Mouse (Mus musculus) intestine, postnatal 0 days (tissue): ENCODE data around the gene Zc3h15. TPM values are rescaled to one million over a fixed set of nuclear protein-coding genes. Genes with fewer than 3 reads are reported as not detected.

Source experiments
- ATAC-seq: fragments of 200-750 bp; cut with Nextera tagmentation; 2 replicates; pipeline ENCODE4 v1.8.0; 2017; ENCODE audit warnings: mild to moderate bottlenecking, moderate TSS enrichment, moderate library complexity
- H3K27ac ChIP-seq: fragments of 300-500 bp; sonication (generic); 2 replicates; pipeline ENCODE4 v1.5.1; 2014; ENCODE audit warnings: mild to moderate bottlenecking, low read depth, low read length, moderate library complexity
- H3K27me3 ChIP-seq: fragments of 300-500 bp; sonication (generic); replicated peaks from 2 replicates; pipeline ENCODE4 v1.6.1; 2014; ENCODE audit warnings: low read length, mixed read lengths; ENCODE audit not compliant: control insufficient read depth, insufficient read depth
- H3K36me3 ChIP-seq: fragments of 300-500 bp; sonication (generic); 2 replicates; pipeline ENCODE4 v1.6.1; 2014; ENCODE audit warnings: mild to moderate bottlenecking, moderate library complexity; ENCODE audit not compliant: control insufficient read depth, insufficient read depth
- H3K4me1 ChIP-seq: fragments of 300-500 bp; sonication (generic); replicated peaks from 2 replicates; pipeline ENCODE4 v1.6.1; 2014; ENCODE audit warnings: antibody characterized with exemption, low read length, mixed read lengths; ENCODE audit not compliant: control insufficient read depth, insufficient read depth
- H3K4me2 ChIP-seq: fragments of 300-500 bp; sonication (generic); replicated peaks from 2 replicates; pipeline ENCODE4 v1.6.1; 2014; ENCODE audit warnings: low read depth, mild to moderate bottlenecking, moderate library complexity
- H3K4me3 ChIP-seq: fragments of 300-500 bp; sonication (generic); 2 replicates; pipeline ENCODE4 v1.5.1; 2014; ENCODE audit warnings: low read depth, low read length
- H3K9ac ChIP-seq: fragments of 300-500 bp; sonication (generic); 2 replicates; pipeline ENCODE4 v1.6.1; 2014; ENCODE audit warnings: mild to moderate bottlenecking, low read depth, low read length
- H3K9me3 ChIP-seq: fragments of 300-500 bp; sonication (generic); 2 replicates; pipeline ENCODE4 v1.6.1; 2016; ENCODE audit warnings: mixed run types; ENCODE audit not compliant: control insufficient read depth
- CTCF ChIP-seq: sonication (generic); IDR thresholded peaks from 2 replicates; pipeline ENCODE4 v1.5.1; 2016; ENCODE audit warnings: low read depth, mild to moderate bottlenecking, control low read depth, antibody characterized with exemption, moderate library complexity
- WGBS: fragments of 180-500 bp; shearing (Covaris S2); extraction: QIAGEN DNeasy Blood & Tissue Kit; methylation state at CpG from one replicate; pipeline ENCODE4 v1.1.7; 2014; 5-methylcytosine and 5-hydroxymethylcytosine counted together
- polyA plus RNA-seq: library from polyadenylated mRNA; unstranded; fragments of >200 nt; fragmentation: Nextera tagmentation; extraction: Ambion mirVana; gene quantifications from 2 replicates; pipeline ENCODE4 v1.2.1, GENCODE M21; 2015

Zc3h15 gene
- 114 and 125 TPM in 2 replicates for polyA plus RNA-seq

DNA sequence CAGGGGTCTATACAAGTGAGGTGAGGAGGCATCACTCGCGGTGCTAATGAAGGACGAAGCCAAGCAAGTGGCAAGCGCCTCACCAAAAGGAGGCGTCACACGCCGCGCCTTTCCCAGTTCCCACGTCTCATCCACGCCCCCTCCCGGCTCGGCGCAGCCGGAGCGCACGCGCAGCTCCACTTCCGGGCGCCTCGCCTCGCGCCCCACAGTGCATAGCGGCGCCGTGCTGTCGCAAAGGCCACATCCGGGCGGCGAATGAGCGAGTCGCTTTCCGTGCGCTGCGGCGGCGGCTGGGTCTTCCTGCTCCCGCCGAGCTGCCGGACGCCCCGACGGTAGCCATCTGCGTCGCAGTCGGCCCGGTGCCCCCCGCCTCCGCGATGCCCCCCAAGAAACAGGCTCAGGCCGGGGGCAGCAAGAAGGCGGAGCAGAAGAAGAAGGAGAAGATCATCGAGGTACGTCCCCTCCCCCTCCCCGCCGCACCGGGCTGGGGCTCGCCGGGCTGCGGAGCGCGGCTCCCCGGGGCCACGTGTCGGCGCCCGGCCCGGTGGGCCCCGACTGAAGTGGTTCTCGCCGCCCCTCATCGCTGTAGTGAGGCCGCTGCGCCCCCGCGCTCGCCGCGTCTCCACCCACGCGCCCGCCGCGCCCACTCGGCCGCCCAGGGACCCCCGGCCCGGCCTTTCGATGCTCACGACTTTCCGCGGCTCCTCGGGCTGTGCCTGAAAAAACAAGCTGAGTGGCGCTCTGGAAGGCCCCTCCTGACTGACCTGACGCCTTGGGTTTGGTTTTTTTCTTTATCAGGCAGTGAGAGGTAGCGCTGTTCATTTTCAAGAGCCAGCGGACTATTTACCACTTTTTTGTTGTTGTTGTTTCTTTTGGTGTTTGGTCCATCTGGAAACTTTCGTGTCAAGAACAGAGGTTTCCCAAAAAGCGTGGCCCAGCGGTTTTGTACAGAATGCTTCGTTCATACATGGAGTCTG lies at the start of gene Zc3h15:
Gene Zc3h15 (plus strand): TSS at position 160 of the 977 bp plus-strand sequence.
- peak; percentile 98 for ATAC-seq
- H3K27me3 ChIP-seq, result no peaks in the 10 kb centered on the region
- H3K4me1 ChIP-seq, result no peaks in the 10 kb centered on the region
- H3K4me2 ChIP-seq, result peak within 1 kb of the TSS; percentile 80
- no peaks in the 10 kb centered on the region for H3K36me3 ChIP-seq
- WGBS, result under 1% methylated on average over 92 of the region's 100 CpGs
- H3K9ac ChIP-seq, result peak within 1 kb of the TSS; percentile 97
- H3K4me3 ChIP-seq, result peak within 1 kb of the TSS; percentile 99
- peak; percentile 88 for TF ChIP-seq CTCF
- H3K9me3 ChIP-seq, result no peaks in the 10 kb centered on the region
- H3K27ac ChIP-seq, result peak within 1 kb of the TSS; percentile 84

DNA sequence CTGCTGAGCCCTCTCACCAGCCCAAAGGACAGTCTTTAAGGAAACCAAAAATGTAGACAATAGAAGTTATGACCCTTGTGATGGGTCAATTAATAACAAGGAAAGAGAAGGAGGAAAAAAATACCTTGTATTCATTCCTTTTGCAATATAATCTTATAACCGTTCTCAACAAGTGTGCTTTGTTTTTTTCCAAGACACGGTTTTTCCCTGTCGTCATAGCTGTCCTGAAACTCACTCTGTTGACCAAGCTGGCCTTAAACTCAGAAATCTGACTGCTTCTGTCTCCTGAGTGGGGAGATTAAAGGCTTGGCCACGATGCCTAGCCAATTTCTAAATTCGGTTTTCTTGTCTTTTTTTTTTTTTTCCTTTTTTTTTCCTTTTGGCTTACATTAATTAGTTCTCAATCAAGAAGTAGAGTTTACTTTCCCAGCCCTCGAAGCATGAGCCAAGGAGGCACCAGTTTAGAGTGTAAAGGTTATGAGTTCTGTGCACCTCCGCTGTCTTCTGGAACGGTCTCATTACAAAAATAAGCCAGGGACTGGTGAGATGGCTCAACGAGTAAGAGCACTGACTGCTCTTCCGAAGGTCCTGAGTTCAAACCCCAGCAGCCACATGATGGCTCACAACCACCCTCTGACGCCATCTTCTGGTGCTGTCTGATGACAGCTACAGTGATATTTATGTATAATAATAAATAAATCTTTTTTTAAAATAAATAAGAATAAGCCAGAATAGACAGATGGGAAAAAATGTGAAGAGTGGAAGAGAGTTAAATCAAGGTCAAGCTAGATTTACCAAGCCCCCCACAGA lies 23.5 kb upstream of the Zc3h15 start:
- ATAC-seq, result no peak
- no peaks in the 10 kb centered on the region for H3K36me3 ChIP-seq
- no peaks in the 10 kb centered on the region for H3K4me1 ChIP-seq
- H3K9me3 ChIP-seq, result no peaks in the 10 kb centered on the region
- H3K27me3 ChIP-seq, result no peaks in the 10 kb centered on the region
- H3K4me3 ChIP-seq, result no peak overlapping the region
- TF ChIP-seq CTCF, result no peak
- no peak overlapping the region for H3K9ac ChIP-seq
- no peak overlapping the region for H3K27ac ChIP-seq
- no peak overlapping the region for H3K4me2 ChIP-seq
- 88% methylated on average over 11 of the region's 11 CpGs for WGBS

DNA sequence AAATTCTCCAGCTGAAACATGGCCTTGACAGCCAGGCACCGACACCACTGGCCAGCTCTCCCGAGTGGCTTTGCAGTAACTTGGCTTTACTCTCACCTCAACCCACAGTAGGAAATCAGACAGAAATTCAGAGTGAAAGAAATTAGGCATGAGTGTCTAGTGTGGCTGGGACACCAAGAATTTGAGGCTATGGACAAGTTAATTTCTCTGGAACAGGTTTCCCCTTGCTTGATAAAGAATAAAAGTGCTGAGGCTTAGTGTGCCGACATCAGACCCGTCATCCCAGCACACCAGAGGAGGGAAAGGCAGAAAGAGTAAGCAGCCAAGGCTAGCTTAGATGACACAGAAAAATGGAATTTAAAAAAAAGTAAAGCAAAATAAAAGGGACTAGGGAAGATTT lies 22.7 kb upstream of the Zc3h15 start:
- WGBS, result 89% methylated on average over 4 of the region's 4 CpGs
- H3K9me3 ChIP-seq, result no peaks in the 10 kb centered on the region
- H3K9ac ChIP-seq, result no peak overlapping the region
- no peak overlapping the region for H3K27ac ChIP-seq
- no peaks in the 10 kb centered on the region for H3K36me3 ChIP-seq
- no peaks in the 10 kb centered on the region for H3K27me3 ChIP-seq
- no peak for ATAC-seq
- no peak overlapping the region for H3K4me2 ChIP-seq
- TF ChIP-seq CTCF, result no peak
- H3K4me1 ChIP-seq, result no peaks in the 10 kb centered on the region
- no peak overlapping the region for H3K4me3 ChIP-seq

DNA sequence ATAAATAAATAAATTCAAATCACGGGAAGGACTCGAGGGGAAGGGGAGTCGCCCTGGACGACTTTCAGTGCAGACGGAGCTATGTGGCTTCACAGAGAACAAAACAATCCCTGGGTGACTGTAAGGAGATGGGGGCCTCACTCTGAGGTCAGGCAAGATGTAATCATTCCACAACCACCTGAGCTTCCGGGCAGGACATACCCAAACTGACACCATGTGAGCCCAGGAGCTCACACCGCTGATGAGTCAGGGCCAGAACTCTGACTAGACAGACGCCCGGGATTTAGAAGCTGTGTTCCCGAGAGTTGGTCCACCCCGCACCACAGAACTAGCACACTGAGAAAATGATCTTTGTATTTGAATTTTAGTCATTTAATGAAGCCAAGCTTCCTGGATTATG lies 21.4 kb upstream of the Zc3h15 start:
- WGBS, result 47% methylated on average over 11 of the region's 11 CpGs

DNA sequence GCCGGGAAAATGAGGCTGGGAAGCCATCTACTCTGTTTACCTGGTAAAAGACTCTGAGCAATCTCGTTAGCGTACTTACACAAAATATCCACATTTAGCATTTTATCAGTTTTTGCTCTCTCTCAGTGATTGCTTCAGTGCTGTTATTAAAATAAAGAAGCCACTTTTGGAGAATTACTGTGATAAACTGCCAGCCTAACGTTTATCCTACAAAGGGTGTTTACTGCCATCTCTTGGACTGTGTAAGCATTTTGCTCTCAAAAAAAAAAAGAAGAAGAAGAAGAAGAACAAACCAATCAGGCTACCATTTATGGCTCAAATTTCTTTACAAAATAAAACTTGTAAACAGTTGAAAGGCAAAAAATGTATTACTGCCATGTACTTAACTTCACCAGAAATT lies 20.2 kb upstream of the Zc3h15 start:
- no peak for ATAC-seq
- H3K4me3 ChIP-seq, result no peak overlapping the region
- H3K27me3 ChIP-seq, result no peaks in the 10 kb centered on the region
- no peaks in the 10 kb centered on the region for H3K4me1 ChIP-seq
- WGBS, result 59% methylated on average over 4 of the region's 4 CpGs
- no peak overlapping the region for H3K9ac ChIP-seq
- H3K27ac ChIP-seq, result no peak overlapping the region
- no peaks in the 10 kb centered on the region for H3K9me3 ChIP-seq
- no peak overlapping the region for H3K4me2 ChIP-seq
- peak; percentile 18; the same call in 1 of the 2 replicates for TF ChIP-seq CTCF
- no peaks in the 10 kb centered on the region for H3K36me3 ChIP-seq

More for the DNA sequence above, 21.4 kb upstream of the Zc3h15 start:
- ATAC-seq, result no peak
- H3K36me3 ChIP-seq, result no peaks in the 10 kb centered on the region
- H3K4me2 ChIP-seq, result 0 out of 2 replicates have a peak overlapping the region, but pooled peaks have one; percentile 17
- no peak for TF ChIP-seq CTCF
- no peak overlapping the region for H3K27ac ChIP-seq
- H3K9me3 ChIP-seq, result no peaks in the 10 kb centered on the region
- no peak overlapping the region for H3K4me3 ChIP-seq
- no peak overlapping the region for H3K9ac ChIP-seq
- no peaks in the 10 kb centered on the region for H3K4me1 ChIP-seq
- no peaks in the 10 kb centered on the region for H3K27me3 ChIP-seq
